Mouse (Mus musculus) inflammation-experienced regulatory T-cells (primary cell): ENCODE results near the gene Baiap3. TPM values are rescaled to one million over a fixed set of nuclear protein-coding genes. Genes with fewer than 3 reads are reported as not detected.

Experiments
- polyA plus RNA-seq, 2 experiments: library from polyadenylated mRNA; unstranded; fragments of 100-300 nt; shearing (Covaris generic); gene quantifications; one replicate each; pipeline ENCODE4 v1.2.1; 2017

Baiap3 gene
- polyA plus RNA-seq, result 10 to 100 TPM; 18.0 to 45.5 TPM

GRCm38 (mm10) chr17:25256140-25256754, at the start of gene Baiap3:
Gene Baiap3 (minus strand): TSS chr17:25256364.

GRCm38 (mm10) chr17:25298094-25298493, 41.9 kb upstream of the Baiap3 start, which contains the start of gene Prss34:
Gene Prss34 (plus strand): TSS chr17:25298394.

GRCm38 (mm10) chr17:25274571-25275346, 18.6 kb upstream of the Baiap3 start, which contains the start of gene Ube2i:
Gene Ube2i (minus strand): TSS chr17:25274622.

GRCm38 (mm10) chr17:25239695-25240636, 16.2 kb downstream of the Baiap3 start, which contains the start of the genes Gnptg and Tsr3:
Gene Gnptg (minus strand): TSS chr17:25240124.
Gene Tsr3 (plus strand): TSS chr17:25240170.

Other genes with a start within 250 kb of the Baiap3 start
- 10 to 100 TPM in 1 of 2 experiments, 1 to 10 TPM in 1; 8.2 to 10.2 TPM for gene Cramp1l, start 240.6 kb downstream of the Baiap3 start, polyA plus RNA-seq
- 10 to 100 TPM; 20.7 to 27.0 TPM for gene Ift140, start 240.3 kb downstream of the Baiap3 start, polyA plus RNA-seq
- gene Tmem204, start 172.8 kb downstream of the Baiap3 start, polyA plus RNA-seq, result 1 to 10 TPM; 1.6 to 1.7 TPM
- 10 to 100 TPM; 27.2 to 36.5 TPM for gene Telo2, start 140.4 kb downstream of the Baiap3 start, polyA plus RNA-seq
- 1 to 10 TPM in 1 of 2 experiments, not detected in 1; 3.6 TPM for gene Ptx4, start 135.6 kb downstream of the Baiap3 start, polyA plus RNA-seq
- 10 to 100 TPM; 32.2 to 36.1 TPM for gene Clcn7, start 123.0 kb downstream of the Baiap3 start, polyA plus RNA-seq
- under 1 TPM in 1 of 2 experiments, not detected in 1; 0.47 TPM for gene Ccdc154, start 93.9 kb downstream of the Baiap3 start, polyA plus RNA-seq
- not detected for gene Gm38655, start 80.9 kb downstream of the Baiap3 start, polyA plus RNA-seq
- gene BC003965, start 71.8 kb downstream of the Baiap3 start, polyA plus RNA-seq, result 10 to 100 TPM; 27.3 to 34.1 TPM
- 10 to 100 TPM; 40.2 to 46.5 TPM for gene Unkl, start 68.0 kb downstream of the Baiap3 start, polyA plus RNA-seq
- gene Gnptg, start 16.2 kb downstream of the Baiap3 start, polyA plus RNA-seq, result 100 to 1,000 TPM in 1 of 2 experiments, 10 to 100 TPM in 1; 92.8 to 106 TPM
- 10 to 100 TPM; 45.7 to 51.8 TPM for gene Tsr3, start 16.2 kb downstream of the Baiap3 start, polyA plus RNA-seq
- gene Ube2i, start 18.3 kb upstream of the Baiap3 start, polyA plus RNA-seq, result 100 to 1,000 TPM; 561 to 579 TPM
- 1 to 10 TPM in 1 of 2 experiments, under 1 TPM in 1; 0.13 to 2.9 TPM for gene Prss34, start 42.0 kb upstream of the Baiap3 start, polyA plus RNA-seq
- gene Prss28, start 52.3 kb upstream of the Baiap3 start, polyA plus RNA-seq, result not detected
- gene Prss29, start 62.3 kb upstream of the Baiap3 start, polyA plus RNA-seq, result not detected
- 1 to 10 TPM in 1 of 2 experiments, under 1 TPM in 1; 0.33 to 5.1 TPM for gene Tpsab1, start 89.2 kb upstream of the Baiap3 start, polyA plus RNA-seq
- gene Tpsb2, start 109.9 kb upstream of the Baiap3 start, polyA plus RNA-seq, result not detected
- gene Tpsg1, start 112.9 kb upstream of the Baiap3 start, polyA plus RNA-seq, result not detected
- under 1 TPM in 1 of 2 experiments, not detected in 1; 0.12 TPM for gene Cacna1h, start 177.4 kb upstream of the Baiap3 start, polyA plus RNA-seq
- not detected for gene Tekt4, start 198.3 kb upstream of the Baiap3 start, polyA plus RNA-seq
- gene Sstr5, start 240.9 kb upstream of the Baiap3 start, polyA plus RNA-seq, result not detected